Mouse (Mus musculus) ES-E14 (cell line): ENCODE results near the gene Fli1. TPM values are rescaled to one million over a fixed set of nuclear protein-coding genes. Genes with fewer than 3 reads are reported as not detected.

Experiments
- DNase-seq: peaks from one replicate; pipeline ENCODE4 v3.0.0-alpha.2; 2013; ENCODE audit warnings: low read depth, low spot score
- H3K27ac ChIP-seq: 2 replicates; pipeline ENCODE4 v1.5.1; 2012; ENCODE audit warnings: low read depth, mild to moderate bottlenecking, low read length, moderate library complexity, mixed read lengths; ENCODE audit not compliant: poor library complexity, insufficient read depth, severe bottlenecking
- H3K36me3 ChIP-seq: 2 replicates; pipeline ENCODE4 v1.6.1; 2012; ENCODE audit warnings: mild to moderate bottlenecking, low read length, moderate library complexity, mixed read lengths; ENCODE audit not compliant: control insufficient read depth, poor library complexity, insufficient read depth, severe bottlenecking
- H3K4me1 ChIP-seq, 2 experiments: fragments of 150-350 bp in 1 of 2; sonication (generic) in 1 of 2; 2 replicates each; pipeline ENCODE4 v1.6.1; 2012; ENCODE audit warnings: low read length in 2 of 2, mild to moderate bottlenecking in 1 of 2, mixed read lengths in 1 of 2; ENCODE audit not compliant: control insufficient read depth in 2 of 2, insufficient read depth in 2 of 2, poor library complexity in 1 of 2
- H3K4me3 ChIP-seq, 2 experiments: fragments of 150-350 bp in 1 of 2; sonication (generic) in 1 of 2; 2 replicates each; pipeline ENCODE4 v1.5.1; 2012; ENCODE audit warnings: low read length in 2 of 2, low read depth in 1 of 2, mild to moderate bottlenecking in 1 of 2, mixed read lengths in 1 of 2; ENCODE audit not compliant: insufficient read depth in 1 of 2, poor library complexity in 1 of 2, severe bottlenecking in 1 of 2
- H3K9ac ChIP-seq: 2 replicates; pipeline ENCODE4 v1.6.1; 2012; ENCODE audit warnings: low read depth, mild to moderate bottlenecking, low read length, mixed read lengths; ENCODE audit not compliant: poor library complexity, insufficient read depth, severe bottlenecking
- H3K9me3 ChIP-seq: fragments of 150-350 bp; sonication (generic); 2 replicates; pipeline ENCODE4 v1.6.1; 2012; ENCODE audit warnings: low read depth, mild to moderate bottlenecking, low read length; ENCODE audit not compliant: control insufficient read depth, insufficient read depth
- CHD2 ChIP-seq: IDR thresholded peaks from 2 replicates; pipeline ENCODE4 v1.6.1; 2014; ENCODE audit warnings: mild to moderate bottlenecking, low read depth, low read length, inconsistent platforms
- HCFC1 ChIP-seq: IDR thresholded peaks from 2 replicates; pipeline ENCODE4 v1.6.1; 2012; ENCODE audit warnings: low read length, inconsistent platforms, borderline replicate concordance; ENCODE audit not compliant: insufficient read depth
- MAFK ChIP-seq: IDR thresholded peaks from 2 replicates; pipeline ENCODE4 v1.6.1; 2014; ENCODE audit warnings: mild to moderate bottlenecking, low read depth, low read length, inconsistent platforms; ENCODE audit not compliant: insufficient read depth
- ZC3H11A ChIP-seq: IDR thresholded peaks from 2 replicates; pipeline ENCODE4 v1.6.1; 2012; ENCODE audit warnings: low read depth, mild to moderate bottlenecking, inconsistent platforms, low read length, borderline replicate concordance
- ZNF384 ChIP-seq: IDR thresholded peaks from 2 replicates; pipeline ENCODE4 v1.6.1; 2012; ENCODE audit warnings: low read depth, low read length, inconsistent platforms
- in situ Hi-C, 2 experiments: fragments of 600-800 bp; cut with MboI; formaldehyde crosslinking; loops; one replicate each; pipeline ENCODE4 v1.15.1; 2025; ENCODE audit warnings: low sequenced_read_pairs in 2 of 2, inconsistent platforms in 1 of 2; ENCODE audit not compliant: unreplicated experiment in 2 of 2
- total RNA-seq: library from RNA; depleted of rRNA; stranded (reverse); fragments of 300-350 nt; gene quantifications from 2 replicates; pipeline ENCODE4 v1.2.3, GENCODE M21; 2012

Fli1 gene
- total RNA-seq, 1 experiment, result 0.40 TPM

DNA sequence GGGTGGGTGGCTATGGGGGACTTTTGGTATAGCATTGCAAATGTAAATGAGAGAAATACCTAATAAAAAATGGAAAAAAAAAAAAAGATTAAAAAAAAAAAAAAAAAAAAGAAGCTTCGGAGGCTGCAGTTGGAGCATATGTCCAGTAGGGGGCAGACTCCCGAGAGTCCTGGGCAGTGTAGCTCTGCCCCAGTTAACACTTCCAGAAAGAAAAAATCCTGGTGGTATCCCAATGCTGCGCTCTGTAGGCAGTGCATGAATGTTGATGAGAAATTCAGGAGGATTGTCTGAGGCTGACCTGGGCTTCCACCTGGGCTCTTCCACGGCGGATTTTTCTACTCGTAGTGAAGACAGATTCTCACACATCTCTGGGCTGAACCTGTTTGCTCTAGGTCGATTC lies 42.7 kb upstream of the Fli1 start:
- Histone ChIP-seq H3K27ac (no peak overlapping the region), H3K9ac (no peak overlapping the region), H3K4me3 (no peak overlapping the region), H3K4me1 (no peaks in the 10 kb centered on the region), H3K9me3 (no peaks in the 10 kb centered on the region), H3K36me3 (no peaks in the 10 kb centered on the region)
- peak; percentile 96 for TF ChIP-seq ZNF384
- no peak for TF ChIP-seq CHD2
- in situ Hi-C loops, result loop anchor here (5.0 to 25.0 kb wide), 4 partner anchors 352 to 652 kb away; no protein-coding TSS in a partner anchor
- DNase-seq, result no peak

DNA sequence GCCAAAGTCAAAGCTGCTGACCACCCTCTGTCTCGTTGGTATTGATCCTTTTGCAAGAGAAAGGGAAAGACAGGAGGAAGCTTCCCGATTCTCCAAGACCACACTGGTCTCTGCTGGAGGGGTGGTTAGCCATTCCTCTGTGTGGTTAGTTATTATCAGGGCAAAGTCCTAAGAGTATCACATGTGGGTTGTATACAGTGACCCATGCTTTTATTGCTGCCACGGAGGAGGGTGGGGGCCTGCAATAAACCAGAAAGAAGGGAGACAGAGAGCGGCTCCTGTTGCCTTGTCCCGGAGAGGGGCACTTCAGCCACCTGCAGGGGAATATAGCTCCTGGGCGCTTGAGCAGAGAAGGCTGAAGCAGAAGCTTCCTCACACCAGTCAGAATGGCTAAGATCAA lies 41.2 kb upstream of the Fli1 start:
- H3K9ac ChIP-seq, result no peak overlapping the region
- no peak for TF ChIP-seq HCFC1
- TF ChIP-seq ZC3H11A, result no peak
- TF ChIP-seq ZNF384, result no peak
- TF ChIP-seq CHD2, result no peak
- TF ChIP-seq MAFK, result no peak
- no peak overlapping the region for H3K27ac ChIP-seq
- no peaks in the 10 kb centered on the region for H3K36me3 ChIP-seq
- no peaks in the 10 kb centered on the region for H3K9me3 ChIP-seq
- in situ Hi-C loops, result loop anchor here in 1 of 2 experiments (25.0 kb wide), 3 partner anchors 353 to 653 kb away; no protein-coding TSS in a partner anchor
- no peak overlapping the region for H3K4me3 ChIP-seq
- DNase-seq, result no peak
- H3K4me1 ChIP-seq, result no peaks in the 10 kb centered on the region

DNA sequence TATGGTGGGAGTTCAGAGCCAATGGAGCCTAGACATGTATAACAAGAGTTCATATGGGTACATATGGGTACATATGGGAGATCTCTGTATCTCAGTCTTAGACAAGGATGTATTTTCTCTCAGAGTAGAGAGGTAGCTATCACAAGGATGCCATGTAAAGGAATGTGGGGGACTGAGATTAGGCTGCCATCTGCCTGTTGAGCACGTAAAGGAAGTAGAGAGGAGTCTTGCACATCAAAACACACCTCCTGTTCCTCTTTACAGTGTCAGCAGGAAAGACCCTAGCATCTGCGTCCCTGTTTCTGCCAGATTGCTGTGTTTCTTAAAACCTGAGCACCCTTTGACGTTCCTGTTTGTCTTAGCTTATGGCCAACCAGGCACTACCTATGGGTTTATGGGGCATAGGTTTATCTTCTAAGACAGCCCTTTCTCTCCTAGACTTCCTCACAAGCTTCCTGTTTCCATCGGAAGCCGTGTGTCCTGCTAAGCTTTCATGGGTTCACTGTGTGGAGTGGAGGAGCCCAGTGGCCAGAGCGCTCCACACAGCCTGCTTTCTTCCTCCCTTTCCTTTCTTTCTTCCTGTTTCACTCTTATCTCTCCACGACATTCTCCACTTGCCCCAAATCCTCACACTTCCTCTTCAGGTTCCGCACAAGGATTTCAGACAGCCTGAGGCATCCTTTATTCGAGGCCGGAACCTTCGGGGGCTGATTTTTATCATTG lies 39.4 kb upstream of the Fli1 start:
- Histone ChIP-seq H3K36me3 (no peaks in the 10 kb centered on the region), H3K27ac (no peak overlapping the region), H3K9ac (no peak overlapping the region), H3K4me1 (no peaks in the 10 kb centered on the region), H3K4me3 (no peak overlapping the region), H3K9me3 (no peaks in the 10 kb centered on the region)
- TF ChIP-seq ZC3H11A (no peak), ZNF384 (no peak), CHD2 (no peak), HCFC1 (no peak), MAFK (no peak)
- in situ Hi-C loops, result loop anchor here in 1 of 2 experiments (25.0 kb wide), 3 partner anchors 355 to 655 kb away; no protein-coding TSS in a partner anchor
- DNase-seq, result no peak

DNA sequence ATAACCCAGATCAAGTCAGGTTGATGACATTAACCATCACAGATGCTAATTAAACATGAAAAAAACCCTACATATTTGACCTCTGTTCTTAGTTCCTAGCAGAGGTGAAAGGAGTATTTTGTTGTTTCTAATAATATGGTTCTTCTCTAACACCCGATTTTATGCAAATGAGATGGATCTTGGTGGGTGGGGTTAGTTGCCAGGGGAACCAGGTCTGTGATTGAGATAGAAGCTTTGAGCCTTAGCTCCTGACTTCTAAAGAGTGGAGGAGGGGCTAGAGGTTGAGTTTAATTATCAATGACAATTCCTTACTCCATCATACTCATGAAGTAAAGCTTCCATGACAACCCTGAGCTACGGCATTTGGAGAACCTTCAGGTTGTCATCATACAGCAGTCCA lies 35.8 kb upstream of the Fli1 start:
- H3K9me3 ChIP-seq, result no peaks in the 10 kb centered on the region
- no peaks in the 10 kb centered on the region for H3K36me3 ChIP-seq
- H3K4me1 ChIP-seq, result no peaks in the 10 kb centered on the region
- DNase-seq, result no peak
- TF ChIP-seq MAFK, result no peak
- TF ChIP-seq CHD2, result no peak
- no peak for TF ChIP-seq ZC3H11A
- H3K9ac ChIP-seq, result no peak overlapping the region
- in situ Hi-C loops, result loop anchor here in 1 of 2 experiments (25.0 kb wide), 3 partner anchors 359 to 659 kb away; no protein-coding TSS in a partner anchor
- no peak overlapping the region for H3K4me3 ChIP-seq
- H3K27ac ChIP-seq, result no peak overlapping the region

DNA sequence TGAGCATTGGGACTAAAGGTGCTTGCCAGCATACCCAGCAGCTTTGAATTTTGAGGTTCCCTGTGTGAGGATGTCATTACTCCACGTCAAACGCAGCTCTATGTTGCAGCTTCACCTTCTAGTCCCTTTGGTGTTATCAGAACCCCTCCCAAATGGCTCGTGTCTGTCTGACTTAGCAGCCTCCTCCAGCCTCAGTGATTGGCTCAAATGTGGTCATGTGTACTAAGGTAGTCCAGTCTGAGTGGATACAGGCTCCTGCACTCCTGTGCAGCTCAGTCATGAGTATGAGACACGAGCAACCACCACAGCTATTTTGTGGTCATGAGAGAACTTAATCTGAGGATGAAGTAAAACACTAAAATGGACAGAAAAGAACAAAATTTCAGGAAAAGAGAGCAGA lies 31.0 kb upstream of the Fli1 start:
- in situ Hi-C loops, result no loop called here
- H3K36me3 ChIP-seq, result no peaks in the 10 kb centered on the region
- no peak overlapping the region for H3K9ac ChIP-seq
- H3K27ac ChIP-seq, result no peak overlapping the region
- no peak overlapping the region for H3K4me3 ChIP-seq
- TF ChIP-seq ZNF384, result no peak
- TF ChIP-seq CHD2, result no peak
- no peak for TF ChIP-seq MAFK
- TF ChIP-seq ZC3H11A, result no peak
- TF ChIP-seq HCFC1, result no peak
- no peaks in the 10 kb centered on the region for H3K4me1 ChIP-seq
- no peaks in the 10 kb centered on the region for H3K9me3 ChIP-seq
- no peak for DNase-seq
